Mouse (Mus musculus) spleen, embryonic (tissue): ENCODE measurements around the gene Bex4.
"Not testable (repeated sequence)": the region's sequence is repeated elsewhere in the genome, so short reads cannot be mapped to it uniquely, and the experiment has no call there.

Experiments used
- CTCF ChIA-PET: fragments of 350-600 bp; sonication (Branson Sonifier 250); formaldehyde crosslinking; loops from one replicate; lab custom pipeline; 2022; lab: Charles Lee

The Bex4 gene

DNA sequence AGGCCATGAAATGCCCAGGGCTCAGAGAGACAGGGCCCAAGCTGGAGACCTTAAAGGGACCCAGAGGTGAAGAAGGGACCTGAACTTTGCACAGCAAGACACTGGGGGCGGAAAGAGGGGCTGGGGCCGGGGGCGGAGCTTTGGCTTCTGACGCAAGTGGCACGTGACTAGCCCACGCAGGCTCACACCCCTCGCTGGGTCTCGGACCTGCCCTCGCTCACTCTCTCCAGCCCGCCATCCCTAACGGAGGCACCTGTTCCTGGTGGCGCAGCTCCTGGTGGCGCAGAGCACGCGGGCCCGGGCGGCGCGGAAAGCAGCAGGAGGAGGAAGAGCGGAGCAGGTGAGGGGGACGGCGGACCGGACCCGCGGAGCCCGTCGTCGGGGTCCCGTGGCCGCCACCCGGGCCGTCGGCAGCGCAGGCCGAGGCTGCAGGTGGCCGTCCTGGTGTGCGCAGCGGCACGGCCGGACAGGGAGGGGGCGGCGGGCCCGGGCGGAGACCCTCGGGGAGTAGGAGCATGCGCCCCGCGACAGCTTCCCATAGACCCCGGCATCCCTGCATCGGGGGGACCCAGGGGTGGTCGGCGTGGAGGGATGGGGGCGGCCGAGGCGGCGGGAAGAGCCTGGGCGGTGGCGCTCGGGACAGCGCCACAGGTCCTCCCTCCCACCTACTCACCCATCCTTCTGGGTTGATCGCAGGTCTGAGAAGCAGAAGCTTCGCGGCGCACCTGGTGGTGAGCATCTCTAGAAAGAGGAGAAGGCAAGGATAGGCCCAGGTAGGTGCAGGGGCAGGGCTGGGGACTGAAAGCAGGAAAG, at the start of gene Bex4:
TSS of gene Bex4 (plus strand) at position 170 of the 813 bp plus-strand sequence.
- CTCF ChIA-PET, result not testable (repeated sequence)

DNA sequence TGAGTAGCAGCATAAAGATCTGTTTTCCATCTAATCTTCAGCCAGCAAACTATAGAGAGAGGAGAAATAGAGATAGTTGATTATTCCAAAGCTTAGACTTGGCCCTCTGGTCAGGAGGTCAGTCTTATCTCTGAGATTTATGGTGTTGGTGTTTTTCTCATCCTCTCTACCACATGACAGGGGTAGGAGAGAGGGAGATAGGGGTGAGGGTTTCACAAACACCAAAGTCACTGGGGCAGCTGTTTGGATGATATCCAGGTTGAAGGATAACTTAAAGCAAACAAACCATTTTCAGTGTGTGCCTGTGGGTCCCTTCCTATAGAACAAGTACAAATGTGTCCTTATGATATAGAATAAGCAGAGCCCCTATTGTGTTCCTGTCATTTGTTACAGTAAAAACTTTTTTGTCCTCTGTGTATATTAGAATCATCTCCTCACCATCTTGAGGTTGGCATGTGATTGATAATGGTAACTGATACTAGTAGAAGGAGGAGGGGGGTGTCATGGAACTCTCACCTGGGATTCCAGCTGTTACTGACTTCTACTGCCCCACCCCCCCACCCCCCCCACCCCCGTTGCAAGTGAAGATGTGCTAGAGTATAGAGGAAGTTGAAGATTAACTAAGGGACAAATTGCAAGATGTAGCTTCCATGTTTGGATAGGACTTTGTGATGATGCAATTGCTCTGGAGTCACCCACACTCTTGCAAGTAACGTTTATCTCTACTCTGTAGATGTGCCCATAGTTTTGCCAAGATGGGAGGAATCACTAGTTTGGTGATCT, 46.1 kb upstream of the Bex4 start:
- CTCF ChIA-PET, result no interaction called here

DNA sequence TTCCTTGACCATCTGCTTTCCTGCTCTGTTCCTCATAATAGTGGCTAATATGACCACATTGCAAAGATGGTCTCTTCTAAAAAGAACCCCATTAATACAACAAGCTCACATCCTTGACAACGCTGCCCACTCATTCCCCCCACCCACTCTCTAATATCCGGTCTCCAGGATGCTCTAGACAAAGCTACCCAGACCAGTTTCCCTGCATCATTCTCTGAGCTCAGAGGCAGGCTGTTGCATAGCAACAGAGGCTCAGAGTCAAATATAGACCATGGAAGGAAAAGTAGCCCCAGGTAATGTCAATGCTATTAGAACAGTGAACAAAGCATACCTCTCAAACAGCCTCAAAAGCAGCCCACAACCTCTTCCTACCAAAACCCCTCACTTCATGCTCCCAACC, 44.4 kb upstream of the Bex4 start:
- CTCF ChIA-PET, result no interaction called here

DNA sequence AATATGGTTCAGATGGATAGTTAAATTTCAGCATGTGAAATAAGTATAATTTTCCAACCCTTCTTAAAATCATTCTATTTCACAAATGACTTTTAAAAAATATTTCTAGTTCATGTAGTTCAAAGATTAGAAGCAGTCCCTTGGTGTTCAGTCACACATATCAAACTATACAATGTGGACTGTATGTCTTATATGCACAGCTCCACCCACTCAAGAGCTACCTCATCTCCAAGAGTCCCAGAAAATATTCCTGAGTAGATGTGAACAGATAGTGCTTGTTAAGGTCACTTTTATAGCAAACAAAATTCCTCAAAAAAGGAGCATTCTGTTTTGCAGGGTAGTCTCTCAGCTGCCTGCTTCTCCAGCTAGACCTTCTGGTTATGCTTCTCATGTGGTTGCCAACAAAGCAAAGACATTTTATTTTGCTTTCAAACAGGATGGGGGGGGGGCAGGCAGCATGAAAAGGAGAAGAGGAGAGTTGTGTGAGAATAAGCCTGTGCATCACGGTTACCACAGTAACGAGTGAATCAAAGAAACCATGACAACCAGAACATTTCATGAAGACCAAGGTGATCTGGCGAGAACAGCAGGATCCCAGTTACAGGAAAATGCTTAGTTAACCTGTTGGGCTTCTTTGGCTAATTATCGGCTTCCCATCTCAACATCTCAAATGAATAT, 34.6 kb upstream of the Bex4 start:
- CTCF ChIA-PET, result no interaction called here

DNA sequence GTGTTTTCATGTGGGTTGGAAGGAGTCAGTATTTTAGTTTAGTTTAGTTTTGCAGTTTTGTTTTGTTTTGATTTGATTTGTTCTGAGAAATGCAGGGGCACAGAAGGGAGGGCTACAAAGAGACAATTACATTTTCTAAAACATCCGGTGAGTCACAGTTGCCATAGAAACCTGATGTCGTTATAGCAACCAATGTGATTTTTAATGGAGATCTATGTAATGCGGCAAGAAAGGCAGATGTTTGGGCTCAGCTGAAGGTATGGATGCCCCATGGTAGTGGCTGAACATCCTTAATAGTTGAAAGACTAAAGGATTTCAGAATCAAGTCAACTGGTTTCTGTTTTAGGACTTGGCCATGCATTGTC, 34.1 kb upstream of the Bex4 start:
- CTCF ChIA-PET, result no interaction called here

DNA sequence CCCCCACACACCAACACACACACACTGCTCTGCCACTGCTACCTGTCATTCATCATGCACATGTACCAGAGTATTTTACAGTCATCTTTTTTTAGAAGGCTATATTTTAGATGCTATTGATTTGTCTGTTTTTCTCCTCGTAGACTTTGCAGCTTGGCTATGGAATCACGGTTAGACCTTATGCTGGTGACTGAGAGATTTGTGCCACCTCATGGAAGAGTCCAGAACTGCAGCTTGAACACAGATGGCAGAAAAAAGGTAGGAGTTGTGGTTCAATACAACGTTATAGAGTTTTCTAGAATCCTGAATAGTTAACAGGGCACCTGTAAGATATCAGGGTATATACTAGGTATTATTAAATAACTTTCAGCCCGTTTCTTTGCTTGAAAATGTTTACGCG, 30.9 kb upstream of the Bex4 start:
- CTCF ChIA-PET, result no interaction called here

DNA sequence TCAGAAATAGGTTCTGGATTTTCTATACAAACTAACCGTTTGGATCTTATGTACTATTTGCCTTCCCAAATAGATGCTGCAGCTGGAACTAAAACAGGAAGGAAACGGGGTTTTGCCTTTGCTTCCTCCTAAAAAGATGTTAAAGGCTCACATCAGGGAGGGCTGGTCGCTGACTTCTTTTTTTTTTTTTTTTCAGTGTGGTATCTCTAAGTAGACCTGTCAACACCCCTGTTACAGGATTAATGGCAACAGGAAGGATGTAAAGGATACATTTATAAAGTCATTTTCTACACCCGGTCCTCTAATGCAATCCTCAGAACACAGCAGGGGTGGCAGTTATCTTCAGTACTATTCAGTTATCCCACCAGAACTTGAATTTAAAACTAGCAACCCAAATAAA, 23.8 kb upstream of the Bex4 start:
- CTCF ChIA-PET, result no interaction called here

DNA sequence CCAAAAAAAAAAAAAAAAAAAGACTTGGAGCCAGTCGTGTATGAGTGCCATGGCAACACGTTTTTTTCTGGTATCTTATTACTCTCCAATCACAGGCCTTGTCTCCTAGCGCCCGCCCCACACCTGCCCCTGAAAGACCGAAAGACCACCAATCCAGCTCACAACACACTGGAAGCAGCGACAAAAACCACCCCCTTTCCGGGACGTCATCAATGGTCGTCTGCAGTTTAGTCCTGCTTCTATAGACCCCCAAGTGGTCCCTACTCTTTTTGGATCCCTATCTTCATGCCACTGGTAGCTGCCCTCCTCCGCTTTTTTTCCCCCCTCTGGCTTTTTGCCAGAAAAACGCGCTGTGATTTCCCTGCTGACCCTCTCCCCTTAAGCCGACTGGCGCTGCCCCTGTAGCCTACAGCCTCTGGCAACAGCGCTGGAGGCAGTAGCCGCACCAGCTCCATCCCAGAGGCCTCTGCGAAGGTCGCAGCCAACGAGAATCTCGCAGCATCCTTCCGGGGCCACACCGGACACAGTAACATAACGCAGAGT, 23.3 kb upstream of the Bex4 start:
- CTCF ChIA-PET, result no interaction called here

DNA sequence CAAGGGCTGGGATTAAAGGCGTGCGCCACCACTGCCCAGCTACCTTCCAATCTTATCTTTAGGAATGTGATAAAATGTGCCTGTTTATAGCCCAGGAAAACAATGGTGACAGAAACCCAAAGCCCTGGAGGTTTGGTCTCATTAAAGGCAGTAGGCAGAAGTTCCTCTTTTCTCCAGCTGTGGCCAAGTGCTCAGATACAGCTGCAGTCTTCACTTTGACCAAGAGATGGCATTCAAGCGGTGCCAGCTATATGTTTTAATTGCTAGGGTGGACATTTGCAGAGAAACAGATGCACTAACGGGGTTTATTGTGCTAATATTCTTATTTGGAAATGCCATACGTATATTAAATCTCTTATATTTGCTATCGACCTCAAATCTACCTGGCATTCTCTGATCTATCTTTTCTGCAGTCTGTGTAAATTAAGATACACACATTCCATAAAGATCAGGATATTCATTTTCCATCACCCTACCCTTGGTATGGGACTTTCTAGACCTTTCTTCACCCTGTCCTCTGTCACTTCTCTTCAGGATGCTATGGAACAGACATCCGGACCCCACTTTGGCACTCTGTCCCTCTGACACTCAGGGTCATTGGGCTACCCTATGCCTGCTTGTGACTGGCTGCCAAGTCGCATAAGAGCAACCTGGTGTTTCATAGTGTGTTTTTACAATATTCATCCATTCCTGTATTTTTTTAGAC, 11.6 kb upstream of the Bex4 start:
- CTCF ChIA-PET, result no interaction called here

DNA sequence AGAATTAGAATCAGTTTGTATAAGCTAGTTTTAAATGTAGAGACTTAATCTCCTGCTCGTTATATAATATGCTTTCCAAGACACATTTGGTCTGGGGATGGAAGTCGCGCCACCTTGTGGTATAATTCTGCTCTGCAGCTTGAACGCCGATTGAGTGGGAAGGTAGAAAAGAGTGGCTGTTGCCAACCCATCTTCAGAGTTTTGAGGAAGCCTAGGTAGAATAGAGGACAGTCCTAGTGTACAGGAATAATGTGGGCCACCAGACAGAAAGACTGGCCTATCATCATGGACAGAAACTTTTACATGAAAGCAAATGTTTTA, 11.1 kb upstream of the Bex4 start:
- CTCF ChIA-PET, result no interaction called here

DNA sequence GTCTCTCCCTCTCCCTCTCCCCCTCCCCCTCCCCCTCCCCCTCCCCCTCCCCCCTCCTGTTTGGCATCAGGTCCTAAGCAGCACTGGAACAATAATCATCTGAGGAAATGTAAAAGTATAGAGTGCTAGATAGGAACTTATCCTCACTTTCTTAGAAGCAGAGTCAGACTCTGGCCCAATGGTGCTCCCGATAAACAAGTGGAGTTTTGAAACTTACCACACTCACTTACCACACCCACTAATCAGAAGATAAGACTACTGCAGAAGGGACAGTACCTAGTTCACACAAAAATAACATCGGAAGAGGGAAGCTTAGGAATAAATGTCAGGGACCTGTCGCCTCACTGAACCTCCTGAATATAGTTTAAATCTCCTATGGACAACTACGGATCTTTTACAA, 3.2 kb upstream of the Bex4 start:
- CTCF ChIA-PET, result interaction anchor here (0.7 kb wide), 1 partner anchor 31 kb away, joined by 9 read pairs; no protein-coding TSS in a partner anchor

DNA sequence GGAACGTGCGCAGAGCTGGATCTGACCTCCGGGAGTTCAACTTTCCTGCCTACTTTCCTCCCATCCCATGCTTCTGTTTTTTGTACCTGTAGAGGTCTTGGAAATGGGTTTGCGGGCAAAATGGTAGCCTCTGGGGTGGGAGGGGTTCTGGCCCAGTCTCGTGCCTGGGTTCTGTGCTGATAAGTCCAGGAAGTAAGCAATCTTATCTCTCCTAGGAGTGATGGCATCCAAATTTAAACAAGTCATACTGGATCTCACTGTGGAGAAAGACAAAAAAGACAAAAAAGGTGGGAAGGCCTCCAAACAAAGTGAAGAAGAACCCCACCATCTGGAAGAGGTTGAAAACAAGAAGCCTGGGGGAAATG, 826 bp downstream of the Bex4 start:
- CTCF ChIA-PET, result not testable (repeated sequence)

DNA sequence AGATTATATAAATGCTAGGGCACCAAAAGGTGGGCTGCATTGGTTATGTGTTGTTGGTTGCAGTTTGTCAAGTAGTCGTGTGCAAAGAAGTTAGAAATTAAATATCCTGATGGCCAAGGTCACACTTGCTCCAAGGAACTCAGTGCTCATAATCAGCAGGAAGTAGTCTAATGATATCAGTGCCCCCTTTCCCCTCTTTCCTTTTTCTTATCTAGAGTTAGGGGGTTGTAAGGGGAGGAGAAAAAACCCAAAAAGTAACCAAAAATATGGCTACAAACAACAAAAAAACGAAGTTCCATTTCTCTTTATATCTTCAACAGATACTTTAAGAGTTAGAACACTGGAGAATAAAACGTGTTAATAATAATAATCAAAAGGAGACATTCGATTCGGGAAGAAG, 2.6 kb downstream of the Bex4 start:
- CTCF ChIA-PET, result no interaction called here

DNA sequence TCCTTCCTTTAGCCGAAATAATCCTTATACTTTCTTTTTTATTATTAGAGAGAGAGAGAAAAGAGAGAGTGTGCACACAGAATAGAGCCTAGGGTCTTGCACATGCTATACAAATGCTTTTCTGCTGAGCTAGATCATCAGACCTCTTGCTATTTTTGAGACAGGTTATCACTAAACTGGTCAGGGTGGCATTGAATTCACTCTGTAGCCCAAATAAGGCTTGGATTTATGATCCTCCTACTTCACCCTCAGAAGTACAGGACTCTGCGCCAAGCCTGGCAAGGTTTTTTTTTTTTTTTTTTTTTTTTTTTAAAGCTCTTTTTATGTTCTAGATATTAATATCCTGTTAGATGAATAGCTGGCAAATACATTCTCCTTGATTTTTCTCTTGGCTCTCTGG, 4.9 kb downstream of the Bex4 start:
- CTCF ChIA-PET, result no interaction called here

DNA sequence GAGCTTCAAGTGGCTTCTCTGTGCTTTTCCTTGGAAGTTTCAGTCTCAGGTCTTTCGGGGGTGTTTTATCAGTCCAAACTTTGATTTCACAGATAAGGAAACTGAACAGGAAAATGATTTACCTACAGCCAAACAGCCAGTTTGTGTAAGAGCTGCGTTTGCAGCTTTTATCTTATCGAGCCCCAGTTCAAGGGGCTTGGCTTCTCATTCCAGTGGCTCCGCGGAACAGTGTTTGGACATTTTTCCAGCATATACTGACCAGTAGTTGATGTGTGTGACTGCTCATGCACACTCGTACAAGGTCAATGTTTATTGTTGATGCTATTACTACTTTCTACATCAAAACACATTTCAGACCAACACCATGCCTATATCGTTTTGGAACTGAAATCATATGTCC, 5.4 kb downstream of the Bex4 start:
- CTCF ChIA-PET, result no interaction called here

DNA sequence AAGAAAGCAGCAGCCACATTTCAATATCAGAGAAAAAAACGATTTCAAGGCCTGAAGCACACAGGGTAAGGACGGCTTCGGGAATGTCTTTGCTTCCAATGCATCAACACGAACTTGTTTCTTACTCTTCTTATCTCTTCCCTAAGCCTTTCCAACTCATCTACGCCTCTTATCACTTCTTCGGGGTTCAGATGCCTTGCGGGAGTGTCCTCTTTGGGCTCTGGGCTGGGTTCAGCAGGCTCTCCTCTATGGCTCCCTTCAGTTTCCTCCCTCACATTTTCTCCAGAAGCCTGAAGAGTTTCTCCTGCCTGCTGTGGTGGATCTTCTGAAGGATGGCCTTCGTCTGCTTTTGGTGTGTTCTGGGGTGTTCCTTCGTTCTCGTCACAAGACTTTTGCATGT, 31.8 kb downstream of the Bex4 start:
- CTCF ChIA-PET, result no interaction called here

DNA sequence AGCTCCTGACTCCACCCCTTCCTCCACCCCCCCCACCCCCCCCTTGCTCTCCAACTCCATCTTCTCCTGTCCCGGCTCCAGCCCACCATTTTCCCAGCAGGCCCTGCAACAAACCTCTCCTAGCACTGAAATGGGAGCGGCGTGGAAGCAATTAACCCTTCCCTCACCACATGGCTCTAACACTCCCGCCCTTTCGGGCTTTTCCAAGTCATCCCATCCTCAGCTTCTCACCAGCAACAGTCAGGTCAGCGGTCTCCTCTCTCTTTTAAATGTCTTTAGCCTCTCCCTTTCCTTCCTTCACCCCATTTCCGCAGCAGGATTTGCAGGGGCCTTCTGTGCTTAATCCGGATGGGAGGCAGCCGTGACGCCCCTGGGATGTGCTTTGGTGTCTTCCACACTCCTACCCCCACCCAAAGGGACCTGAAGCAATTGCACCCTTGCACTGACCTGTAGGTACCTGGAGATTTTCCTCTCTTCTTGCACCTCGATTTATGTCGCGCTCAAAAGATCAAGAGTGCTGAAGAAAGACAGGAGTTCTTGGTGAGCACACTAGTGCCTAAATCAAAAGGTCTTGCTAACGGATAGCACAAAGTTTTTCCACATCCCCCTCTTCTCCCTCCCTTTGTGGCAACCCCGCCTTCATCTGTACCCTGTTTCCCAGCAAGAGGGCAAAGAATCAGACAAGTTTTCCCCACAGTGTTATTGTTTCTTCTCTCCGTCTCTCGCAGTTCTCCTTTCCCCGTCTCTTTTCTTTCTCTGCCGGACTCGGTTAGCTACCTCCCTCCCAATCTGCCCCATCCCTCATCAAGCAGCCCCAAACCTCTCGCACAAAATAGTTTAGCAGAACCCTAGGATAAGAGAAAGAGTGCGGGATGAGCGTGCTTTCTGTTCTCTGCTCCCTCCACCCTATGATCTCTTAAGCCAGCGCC, 32.7 kb downstream of the Bex4 start:
- CTCF ChIA-PET, result no interaction called here

DNA sequence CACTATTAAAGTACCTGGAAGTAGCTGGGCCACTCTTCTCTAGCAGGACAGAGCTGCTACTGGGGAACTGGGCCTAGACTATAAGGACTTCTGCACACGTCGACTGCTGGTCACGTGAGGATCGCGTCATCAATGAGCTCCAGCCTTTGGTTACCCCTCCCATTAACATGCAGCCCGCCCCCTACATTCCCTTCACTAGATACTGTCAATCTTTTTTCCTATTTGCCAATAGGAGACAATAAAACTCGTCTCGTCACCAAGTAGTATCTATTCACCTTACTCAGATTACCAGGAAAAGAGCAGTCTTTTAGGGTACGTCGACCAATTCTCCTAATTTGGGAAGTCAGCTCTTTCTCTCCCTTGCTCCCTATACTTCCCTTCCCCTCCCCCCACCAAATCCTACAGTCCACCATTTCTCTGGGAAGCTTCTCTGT, 33.3 kb downstream of the Bex4 start, which contains the start of gene Tceal8:
TSS of gene Tceal8 (minus strand) at position 225 of the 434 bp plus-strand sequence.
- CTCF ChIA-PET, result no interaction called here

DNA sequence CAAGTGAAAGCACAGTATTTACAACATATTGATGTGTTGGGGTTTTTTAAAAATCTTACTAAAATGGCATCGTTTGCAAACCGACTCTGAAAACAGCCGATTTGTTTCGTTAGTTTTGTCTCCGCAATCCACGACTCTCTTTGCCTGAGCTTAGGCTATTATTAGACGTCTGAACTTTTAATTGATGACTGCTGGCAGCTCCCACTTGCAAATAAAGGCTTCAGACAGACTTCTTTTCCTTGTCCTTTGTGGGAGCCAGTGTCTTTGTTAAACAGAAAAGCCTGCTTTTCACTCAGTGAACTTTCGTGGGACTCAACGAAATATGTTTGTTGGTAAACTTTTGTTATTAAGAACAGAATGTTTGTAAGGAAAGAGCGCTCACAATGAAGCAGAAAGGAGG, 34.0 kb downstream of the Bex4 start:
- CTCF ChIA-PET, result no interaction called here

DNA sequence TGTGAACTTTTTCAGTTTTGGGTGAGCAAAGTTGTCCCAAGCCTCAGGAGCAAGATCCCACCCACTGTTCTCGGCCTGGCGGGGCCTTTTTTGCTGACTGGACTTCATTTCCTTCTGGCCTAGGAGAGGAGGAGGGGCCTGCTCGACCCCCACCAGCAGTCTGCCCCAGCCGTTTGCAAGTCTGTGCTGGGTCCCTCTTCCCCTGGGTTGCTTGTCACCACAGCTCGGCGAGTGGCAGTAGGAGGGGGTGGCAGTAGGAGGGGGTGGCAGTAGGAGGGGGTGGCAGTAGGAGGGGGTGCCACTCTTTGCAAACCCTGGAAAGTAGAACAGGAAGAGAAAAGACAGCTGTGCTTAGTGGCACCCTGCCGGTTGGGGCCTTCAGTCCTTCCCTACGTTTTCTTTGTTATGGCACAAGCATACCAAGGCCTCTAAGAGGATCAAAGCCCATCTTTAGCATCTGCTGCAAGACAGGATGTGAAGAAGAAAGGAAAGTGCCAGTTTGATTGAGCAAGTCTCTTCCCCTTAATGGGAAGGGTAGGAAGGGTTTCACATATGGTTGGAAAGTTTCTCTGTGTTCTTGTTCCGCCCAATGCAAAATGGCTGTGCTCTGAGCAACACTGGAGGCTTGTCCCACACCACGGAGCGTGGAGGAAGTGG, 42.2 kb downstream of the Bex4 start:
- CTCF ChIA-PET, result no interaction called here
